Mouse (Mus musculus) right cerebral cortex, adult 2 months (tissue): ENCODE data around the gene Nelfcd.
A peak's percentile ranks its signal among the peaks of the same experiment; 100 is the strongest.

Experiments used
- DNase-seq, 2 experiments: peaks; one replicate each; pipeline ENCODE4 v3.0.0; 2021 to 2022; ENCODE audit warnings: low spot score in 2 of 2

Gene Nelfcd

DNA sequence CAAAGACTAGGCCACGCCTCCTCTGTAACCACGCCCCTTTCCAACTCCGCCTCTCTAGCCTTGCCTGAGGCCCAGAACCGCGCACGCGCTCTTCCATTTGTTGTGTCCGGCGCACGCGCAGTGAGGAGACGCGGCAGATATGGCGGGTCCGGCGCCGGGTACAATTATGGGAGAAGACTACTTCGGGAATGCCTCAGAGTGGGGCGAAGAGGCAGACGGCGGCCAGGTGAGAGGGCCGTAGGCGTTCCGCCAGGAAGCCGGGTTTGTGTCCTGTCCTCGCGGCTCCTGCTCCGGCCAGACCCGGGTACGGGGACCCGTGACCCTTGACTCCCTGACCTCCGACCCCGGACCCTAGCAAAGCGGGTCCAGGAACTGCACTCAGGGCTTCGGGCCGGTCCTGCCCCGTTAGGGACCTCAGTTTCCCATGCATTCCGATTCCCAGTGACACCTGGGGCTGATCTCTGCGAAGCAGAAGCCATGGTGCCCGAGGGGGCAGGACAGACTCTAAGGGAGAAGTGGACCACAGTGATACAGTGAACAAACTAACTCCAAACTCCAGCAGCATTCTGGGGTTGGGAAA lies at the start of gene Nelfcd:
Nelfcd (plus strand) TSS at position 74 of the 580 bp plus-strand sequence.
- peak; percentile 93 for DNase-seq

DNA sequence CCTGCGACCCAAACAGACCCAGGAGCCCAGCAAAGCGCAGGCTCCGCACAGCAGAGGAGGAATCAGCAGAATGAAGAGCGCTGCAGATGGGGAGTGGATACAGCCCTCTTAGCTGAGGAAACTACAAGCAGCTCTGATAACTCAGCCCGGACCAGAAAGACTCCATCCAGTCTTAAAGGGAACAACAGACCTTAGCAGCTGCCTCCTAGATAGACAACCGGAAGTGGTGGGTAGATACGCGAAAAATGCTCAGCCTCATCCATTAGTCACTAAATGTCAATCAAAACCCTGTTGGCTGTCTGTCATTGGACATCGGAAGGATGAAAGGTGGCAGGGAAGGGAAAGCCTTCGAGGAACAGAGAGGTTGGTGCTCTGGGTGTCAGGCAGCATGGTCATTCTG lies 49.0 kb upstream of the Nelfcd start:
- DNase-seq, result no peak

GRCm38 (mm10) chr2:174381021-174381420 lies 34.6 kb upstream of the Nelfcd start:
- no peak for DNase-seq

GRCm38 (mm10) chr2:174391936-174392335 lies 23.7 kb upstream of the Nelfcd start:
- no peak for DNase-seq

DNA sequence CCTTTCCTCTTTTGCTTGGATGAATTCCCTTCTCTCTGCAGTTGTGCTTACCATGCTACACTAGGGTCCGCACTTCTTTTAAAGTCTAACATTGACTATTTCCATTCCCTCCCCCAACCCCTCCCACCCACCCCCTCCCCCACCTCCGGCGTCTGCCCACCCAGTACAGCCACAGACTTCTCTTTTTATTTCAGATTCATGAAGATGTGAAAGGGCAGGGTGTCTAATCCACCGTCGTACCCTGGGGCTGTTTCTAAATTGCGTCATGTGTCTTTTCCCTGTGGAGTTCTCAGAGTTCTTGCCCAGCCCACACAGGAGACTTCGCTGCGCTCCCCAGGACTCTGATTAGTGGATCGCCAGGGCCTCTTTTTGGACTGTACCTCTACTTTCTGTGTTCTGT lies 23.1 kb upstream of the Nelfcd start:
- no peak for DNase-seq

DNA sequence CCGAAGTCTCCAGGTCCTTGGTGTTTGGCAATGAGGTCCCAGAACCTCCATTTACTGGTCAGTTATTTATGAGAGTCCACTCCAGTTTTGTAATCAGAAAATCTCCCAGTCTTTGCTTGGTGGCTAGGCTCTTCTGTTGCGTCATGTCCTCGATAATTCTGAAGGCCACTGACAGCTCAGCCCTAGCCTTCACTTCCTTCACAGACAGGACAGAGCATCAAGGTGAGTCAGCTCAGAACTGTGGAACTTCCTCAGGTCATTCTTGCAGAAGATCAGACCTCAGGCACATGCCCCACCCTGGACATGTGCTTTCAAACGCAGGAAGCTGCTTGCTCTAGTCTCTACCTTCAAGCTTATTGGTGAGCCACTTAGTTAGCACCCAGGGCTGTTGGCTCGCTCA lies 22.2 kb upstream of the Nelfcd start:
- no peak for DNase-seq

DNA sequence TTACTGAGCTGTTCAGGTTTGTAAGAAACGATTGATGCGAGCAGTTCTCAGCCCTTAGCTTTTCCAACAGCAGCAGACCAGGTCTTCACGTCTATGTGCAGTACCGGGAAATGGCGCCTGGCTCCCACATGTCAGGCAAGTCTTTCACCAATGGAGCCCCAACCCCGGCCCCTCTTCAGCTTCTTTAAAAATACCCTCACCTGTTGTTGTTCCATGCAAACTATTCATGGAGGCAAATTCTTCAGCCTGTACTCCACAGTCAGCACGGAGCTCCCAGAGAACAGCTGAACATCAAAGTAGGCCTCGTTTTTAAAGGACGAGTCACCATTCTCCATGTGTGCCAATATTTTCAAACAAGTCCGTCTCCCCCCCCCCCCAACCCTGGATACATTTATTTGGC lies 19.0 kb upstream of the Nelfcd start:
- DNase-seq, result no peak

DNA sequence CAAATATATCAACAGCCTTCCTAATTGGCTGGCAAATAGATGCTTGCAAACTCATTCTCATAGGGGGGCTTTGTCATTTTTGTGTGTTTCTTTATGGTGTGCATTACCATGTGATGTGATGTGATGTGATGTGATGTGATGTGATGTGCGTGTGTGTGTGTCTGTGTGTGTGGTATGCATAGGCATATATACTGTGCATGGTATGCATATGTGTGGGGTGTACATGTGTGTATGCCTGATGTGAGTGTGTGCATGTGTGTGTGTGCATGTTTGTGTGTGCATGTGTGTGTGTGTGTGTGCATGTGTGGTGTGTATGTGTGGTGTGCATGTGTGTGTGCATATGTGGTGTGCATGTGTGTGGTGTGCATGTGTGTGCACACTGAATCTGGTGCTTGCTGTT lies 18.5 kb upstream of the Nelfcd start:
- DNase-seq, result no peak

DNA sequence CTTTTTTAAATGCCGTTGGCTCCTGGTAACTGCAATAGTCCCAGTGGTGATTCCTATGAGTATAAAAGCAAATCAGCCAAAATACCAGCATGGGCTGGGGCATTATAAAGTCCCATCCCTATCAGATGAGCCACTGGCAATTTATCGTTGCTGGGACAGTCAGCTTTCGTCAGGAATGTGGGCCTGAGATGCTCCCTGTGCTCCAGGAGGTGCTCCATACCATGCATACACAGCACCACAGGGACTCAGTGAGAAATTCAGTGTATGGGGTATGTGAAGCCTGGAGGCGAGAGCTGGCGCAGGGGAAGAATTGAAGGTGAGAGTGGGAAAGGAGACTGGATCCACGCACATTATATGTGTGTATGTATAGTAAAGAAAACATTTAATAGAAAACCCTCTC lies 17.7 kb upstream of the Nelfcd start:
- DNase-seq, result no peak

DNA sequence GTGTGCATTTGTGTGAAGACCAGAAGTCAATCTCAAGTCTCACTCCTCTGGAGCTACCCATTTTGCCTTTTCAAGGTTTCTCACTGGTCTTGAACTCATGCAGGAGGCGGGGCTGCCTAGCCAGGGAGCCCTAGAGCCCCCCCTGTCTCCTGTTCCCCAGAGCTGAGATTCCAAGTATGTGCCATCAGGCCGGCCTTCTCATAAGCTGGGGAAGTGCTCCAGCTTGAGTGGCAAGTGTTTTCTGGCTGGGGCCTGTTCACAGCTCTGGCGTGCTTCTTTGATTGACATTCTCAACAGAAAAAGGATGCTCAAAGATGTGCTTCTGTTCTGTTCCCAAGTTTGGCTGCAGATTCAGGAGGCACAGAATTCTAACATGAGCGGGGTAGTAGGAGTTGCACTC lies 15.2 kb upstream of the Nelfcd start:
- no peak for DNase-seq

DNA sequence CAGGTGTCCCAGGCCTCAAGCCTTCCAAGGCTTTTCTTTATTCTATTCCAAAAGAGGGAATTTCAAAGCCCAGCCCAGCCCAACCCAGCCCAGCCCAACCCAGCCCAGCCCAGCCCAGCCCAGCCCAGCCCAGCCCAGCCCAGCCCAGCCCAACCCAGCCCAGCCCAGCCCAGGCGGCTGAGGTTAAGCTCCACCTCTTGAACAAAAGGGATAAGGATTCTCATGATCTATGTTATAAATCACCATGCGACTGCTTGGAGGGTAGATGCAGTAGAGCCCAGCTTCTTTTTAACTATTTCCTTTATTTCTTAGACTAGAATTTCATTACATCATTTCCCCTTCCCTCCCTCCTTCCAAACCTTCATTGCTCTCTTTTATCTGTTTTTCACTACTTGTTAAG lies 5.4 kb upstream of the Nelfcd start:
- DNase-seq, result no peak

DNA sequence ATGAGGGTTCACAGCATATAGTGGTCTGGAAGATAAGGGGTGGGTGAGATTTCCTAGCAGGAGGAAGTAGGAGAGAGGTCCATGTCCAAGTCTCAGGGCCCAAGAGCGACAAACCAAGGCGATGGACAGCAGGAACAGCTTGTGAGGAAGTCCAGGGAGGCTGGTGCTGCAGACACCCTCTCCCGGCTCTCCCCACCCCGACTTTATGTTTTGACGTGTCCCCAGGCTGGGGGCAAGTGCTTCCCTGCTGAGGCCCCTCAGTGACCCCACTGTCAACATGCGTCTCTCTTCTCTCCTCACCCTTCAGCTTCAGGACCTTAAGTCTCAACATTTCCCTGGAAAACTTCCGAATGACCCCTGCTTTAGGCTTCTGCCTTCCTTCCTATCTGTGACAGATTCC lies 2.5 kb upstream of the Nelfcd start:
- DNase-seq, result no peak

GRCm38 (mm10) chr2:174415001-174415730 lies 438 bp upstream of the Nelfcd start:
- DNase-seq, result no peak

- DNase-seq, result no peak
These were observed 5.5 kb downstream of the Nelfcd start for GRCm38 (mm10) chr2:174421107-174421506.

DNA sequence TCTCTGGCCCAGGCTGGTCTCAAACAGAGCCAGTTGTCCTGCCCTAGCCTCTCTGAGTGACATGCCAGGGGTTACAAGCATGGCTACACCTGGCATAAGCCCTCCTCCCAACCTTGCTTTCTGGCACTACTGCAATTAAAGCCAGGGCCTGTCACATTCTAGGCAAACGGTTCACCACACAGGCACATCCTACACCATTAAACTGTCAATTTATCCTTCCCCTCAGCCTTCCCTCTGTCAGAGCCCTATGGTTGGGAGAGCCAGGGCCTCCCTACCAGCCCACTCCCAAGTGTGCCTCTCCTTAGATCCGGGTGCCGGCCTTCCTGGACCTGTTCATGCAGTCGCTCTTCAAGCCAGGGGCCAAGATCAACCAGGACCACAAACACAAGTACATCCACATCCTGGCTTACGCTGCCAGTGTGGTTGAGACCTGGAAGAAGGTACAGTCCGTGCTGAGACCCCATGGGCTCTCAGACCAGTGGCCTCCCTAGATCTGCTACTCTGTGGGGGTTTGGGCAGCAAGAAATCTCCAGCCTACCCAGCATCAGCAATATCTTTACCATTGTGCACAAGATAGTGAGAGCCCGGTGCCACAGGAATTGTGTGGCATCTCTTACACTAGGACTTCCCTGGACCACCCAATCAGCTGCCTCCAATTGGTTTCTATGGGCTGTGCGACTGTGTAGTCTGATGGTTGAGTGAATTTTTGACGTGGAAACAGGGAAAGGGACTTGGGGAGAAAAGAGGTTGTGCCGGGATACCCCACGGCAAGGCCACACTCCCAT lies 8.9 kb downstream of the Nelfcd start:
- no peak for DNase-seq

DNA sequence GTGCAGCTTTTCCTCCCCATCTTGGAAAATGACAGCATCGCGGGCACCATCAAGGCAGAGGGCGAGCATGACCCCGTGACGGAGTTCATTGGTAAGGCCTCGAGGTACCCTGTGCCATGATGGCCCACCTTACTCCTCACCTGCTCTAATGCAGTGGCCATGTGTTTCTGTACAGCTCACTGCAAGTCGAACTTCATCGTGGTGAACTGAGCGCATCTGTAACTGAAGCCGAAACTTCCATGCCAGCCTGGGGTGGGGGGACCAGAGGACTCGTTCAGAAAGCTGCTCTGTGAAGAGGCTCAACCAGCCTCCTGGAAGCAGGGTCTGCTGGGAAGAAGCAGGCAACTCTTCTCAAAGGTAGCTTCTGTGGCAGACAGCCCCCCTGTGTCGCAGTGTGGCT lies 11.3 kb downstream of the Nelfcd start:
- DNase-seq, result no peak

DNA sequence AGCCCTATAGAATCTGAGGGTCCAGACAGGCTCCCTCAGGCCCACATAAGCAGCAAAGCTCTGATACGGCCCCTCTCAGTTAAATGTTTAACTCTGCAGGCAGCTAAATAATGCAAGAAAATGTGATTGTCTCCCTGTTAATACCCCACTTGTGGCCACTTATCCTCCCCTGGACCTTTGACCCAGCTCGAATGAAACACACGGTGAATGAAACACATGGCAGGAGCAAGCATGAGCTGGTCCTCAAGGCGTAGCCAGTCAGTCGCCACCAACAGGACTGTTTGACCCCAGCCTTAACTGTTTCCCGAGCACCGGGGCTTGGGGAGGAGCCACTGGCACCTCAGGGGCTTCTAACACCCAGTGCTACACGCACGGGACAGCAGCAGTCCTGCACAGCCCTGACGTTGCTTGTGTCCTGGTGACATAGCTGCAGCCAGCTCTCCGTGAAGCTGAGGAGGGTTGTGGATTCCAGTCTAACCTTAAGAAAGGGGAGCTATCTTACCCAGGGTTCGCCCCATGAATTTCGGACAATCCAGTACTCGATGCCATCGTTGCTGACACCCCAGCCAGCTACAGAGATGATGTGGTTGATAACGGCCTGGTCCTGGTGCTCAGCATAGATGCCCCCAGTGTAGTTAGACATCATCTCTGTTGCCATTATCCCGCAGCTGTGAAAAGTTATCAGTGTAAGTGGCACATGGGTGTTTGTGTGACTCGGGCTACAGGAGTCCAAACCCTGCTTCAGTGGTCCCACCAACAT lies 12.7 kb downstream of the Nelfcd start:
- DNase-seq, result no peak

GRCm38 (mm10) chr2:174428996-174429591 lies 13.5 kb downstream of the Nelfcd start:
- no peak for DNase-seq

DNA sequence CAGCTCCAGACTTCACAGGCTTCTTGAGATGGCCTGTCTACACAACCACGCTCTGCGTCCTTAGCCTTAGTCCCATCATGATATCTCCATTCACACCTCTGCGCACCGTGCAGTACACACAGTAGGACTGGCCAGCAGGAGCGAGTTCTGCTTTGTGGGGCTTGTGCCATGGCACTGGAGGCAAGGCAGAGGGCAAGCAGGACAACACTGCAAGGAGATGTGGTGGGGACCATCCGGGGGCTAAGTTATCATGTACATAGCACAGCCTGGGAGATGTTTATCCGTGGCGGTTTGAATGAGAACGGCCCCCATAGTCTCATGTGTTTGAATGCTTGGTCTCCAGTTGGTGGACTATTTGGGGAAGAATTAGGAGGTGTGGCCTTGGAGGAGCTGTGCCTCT lies 19.3 kb downstream of the Nelfcd start:
- DNase-seq, result no peak

GRCm38 (mm10) chr2:174436076-174436701 lies 20.6 kb downstream of the Nelfcd start:
- DNase-seq, result no peak

DNA sequence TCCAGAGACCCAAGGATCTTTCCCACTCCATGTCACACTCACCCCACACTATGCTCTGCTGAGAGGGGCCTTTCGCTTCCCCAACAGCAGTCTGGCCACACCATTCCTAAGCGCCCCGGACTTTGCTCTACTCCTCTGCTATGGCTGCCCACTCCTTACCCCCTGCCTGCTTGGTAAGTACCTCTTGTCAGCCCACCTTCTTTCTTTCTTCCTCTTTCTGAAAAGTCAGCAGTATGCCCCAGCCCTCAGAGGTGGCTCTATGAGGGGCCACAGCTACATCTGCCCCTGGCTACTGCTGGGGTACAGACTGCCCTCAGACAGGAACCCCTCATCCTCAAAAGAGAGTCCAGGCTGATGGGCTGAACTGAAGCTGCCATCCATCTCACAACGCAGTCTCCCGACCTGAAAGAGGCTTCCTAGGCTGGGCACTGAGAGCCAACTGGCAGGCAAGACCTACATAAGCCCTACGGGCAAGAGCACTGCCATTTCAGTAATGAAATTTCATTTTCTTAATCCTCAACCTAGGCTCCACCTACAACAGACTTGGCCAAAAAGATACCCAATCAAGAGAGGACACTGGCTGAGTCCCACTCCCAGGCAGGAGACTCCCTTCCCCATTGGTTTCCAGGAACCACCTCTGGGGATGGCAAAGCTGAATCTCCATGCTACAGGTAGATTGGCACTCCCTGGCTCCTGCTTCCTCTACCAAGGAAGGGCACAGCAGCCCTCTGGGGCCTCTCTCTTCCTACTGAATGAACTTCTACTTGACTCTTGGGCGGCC lies 21.5 kb downstream of the Nelfcd start:
- DNase-seq, result no peak
